Mouse (Mus musculus): ENCODE measurements around the gene Fam19a3. TPM values are rescaled to one million over a fixed set of nuclear protein-coding genes. Genes with fewer than 3 reads are reported as not detected.
"Not testable (repeated sequence)": the region's sequence is repeated elsewhere in the genome, so short reads cannot be mapped to it uniquely, and the experiment has no call there.

Gene Fam19a3
- polyA plus RNA-seq, 1 experiment, result 9.1 TPM

GRCm38 (mm10) chr3:104771460-104771859 is 10.2 kb downstream of the Fam19a3 start:
- H3K4me3 ChIP-seq (ENCODE audit: control insufficient read depth, low read depth, low read length), result no peak overlapping the region
- H3K4me1 ChIP-seq (ENCODE audit: control insufficient read depth, insufficient read depth, low read length), result no peaks in the 10 kb centered on the region
- H3K27me3 ChIP-seq (ENCODE audit: control insufficient read depth, insufficient read depth, low read length), result no peaks in the 10 kb centered on the region
- no peak overlapping the region for H3K27ac ChIP-seq (ENCODE audit: control insufficient read depth, insufficient read depth, low read depth, low read length)
- no peak for TF ChIP-seq CTCF (IDR thresholded peaks at IDR 0.05; ENCODE audit: control insufficient read depth, insufficient read depth, insufficient replicate concordance, low read depth, low read length)
- no peak for TF ChIP-seq POLR2A (IDR thresholded peaks at IDR 0.05; ENCODE audit: control insufficient read depth, low read depth, low read length)
- no peaks in the 10 kb centered on the region for H3K36me3 ChIP-seq (ENCODE audit: control insufficient read depth, insufficient read depth, low read length)

- Histone ChIP-seq H3K4me3 (ENCODE audit: control insufficient read depth, low read depth, low read length) (no peak overlapping the region), H3K36me3 (ENCODE audit: control insufficient read depth, insufficient read depth, low read length) (no peaks in the 10 kb centered on the region), H3K27me3 (ENCODE audit: control insufficient read depth, insufficient read depth, low read length) (no peaks in the 10 kb centered on the region), H3K4me1 (ENCODE audit: control insufficient read depth, insufficient read depth, low read length) (no peaks in the 10 kb centered on the region), H3K27ac (ENCODE audit: control insufficient read depth, insufficient read depth, low read depth, low read length) (no peak overlapping the region)
- no peak for TF ChIP-seq CTCF (IDR thresholded peaks at IDR 0.05; ENCODE audit: control insufficient read depth, insufficient read depth, insufficient replicate concordance, low read depth, low read length)
- no peak for TF ChIP-seq POLR2A (IDR thresholded peaks at IDR 0.05; ENCODE audit: control insufficient read depth, low read depth, low read length)
Observed at GRCm38 (mm10) chr3:104770918-104771317, 10.7 kb downstream of the Fam19a3 start.

- Histone ChIP-seq H3K4me1 (ENCODE audit: control insufficient read depth, insufficient read depth, low read length) (no peaks in the 10 kb centered on the region), H3K27ac (ENCODE audit: control insufficient read depth, insufficient read depth, low read depth, low read length) (no peak overlapping the region), H3K4me3 (ENCODE audit: control insufficient read depth, low read depth, low read length) (no peak overlapping the region), H3K27me3 (ENCODE audit: control insufficient read depth, insufficient read depth, low read length) (no peaks in the 10 kb centered on the region), H3K36me3 (ENCODE audit: control insufficient read depth, insufficient read depth, low read length) (no peaks in the 10 kb centered on the region)
- peak; percentile 46; the same call in 1 of the 2 replicates for TF ChIP-seq CTCF (IDR thresholded peaks at IDR 0.05; ENCODE audit: control insufficient read depth, insufficient read depth, insufficient replicate concordance, low read depth, low read length)
- no peak for TF ChIP-seq POLR2A (IDR thresholded peaks at IDR 0.05; ENCODE audit: control insufficient read depth, low read depth, low read length)
Observed at GRCm38 (mm10) chr3:104770035-104770434, 11.6 kb downstream of the Fam19a3 start.

GRCm38 (mm10) chr3:104769135-104769534 is 12.5 kb downstream of the Fam19a3 start:
- TF ChIP-seq POLR2A (IDR thresholded peaks at IDR 0.05; ENCODE audit: control insufficient read depth, low read depth, low read length), result no peak
- no peak for TF ChIP-seq CTCF (IDR thresholded peaks at IDR 0.05; ENCODE audit: control insufficient read depth, insufficient read depth, insufficient replicate concordance, low read depth, low read length)
- Histone ChIP-seq H3K27ac (ENCODE audit: control insufficient read depth, insufficient read depth, low read depth, low read length) (no peak overlapping the region), H3K4me3 (ENCODE audit: control insufficient read depth, low read depth, low read length) (no peak overlapping the region), H3K27me3 (ENCODE audit: control insufficient read depth, insufficient read depth, low read length) (no peaks in the 10 kb centered on the region), H3K36me3 (ENCODE audit: control insufficient read depth, insufficient read depth, low read length) (no peaks in the 10 kb centered on the region), H3K4me1 (ENCODE audit: control insufficient read depth, insufficient read depth, low read length) (no peaks in the 10 kb centered on the region)

GRCm38 (mm10) chr3:104767716-104768115 is 13.9 kb downstream of the Fam19a3 start:
- Histone ChIP-seq H3K4me1 (ENCODE audit: control insufficient read depth, insufficient read depth, low read length) (no peaks in the 10 kb centered on the region), H3K4me3 (ENCODE audit: control insufficient read depth, low read depth, low read length) (no peak overlapping the region), H3K36me3 (ENCODE audit: control insufficient read depth, insufficient read depth, low read length) (no peaks in the 10 kb centered on the region), H3K27ac (ENCODE audit: control insufficient read depth, insufficient read depth, low read depth, low read length) (no peak overlapping the region), H3K27me3 (ENCODE audit: control insufficient read depth, insufficient read depth, low read length) (no peaks in the 10 kb centered on the region)
- no peak for TF ChIP-seq CTCF (IDR thresholded peaks at IDR 0.05; ENCODE audit: control insufficient read depth, insufficient read depth, insufficient replicate concordance, low read depth, low read length)
- TF ChIP-seq POLR2A (IDR thresholded peaks at IDR 0.05; ENCODE audit: control insufficient read depth, low read depth, low read length), result no peak

GRCm38 (mm10) chr3:104767141-104767540 is 14.5 kb downstream of the Fam19a3 start:
- no peaks in the 10 kb centered on the region for H3K36me3 ChIP-seq (ENCODE audit: control insufficient read depth, insufficient read depth, low read length)
- H3K27ac ChIP-seq (ENCODE audit: control insufficient read depth, insufficient read depth, low read depth, low read length), result no peak overlapping the region
- H3K4me1 ChIP-seq (ENCODE audit: control insufficient read depth, insufficient read depth, low read length), result no peaks in the 10 kb centered on the region
- H3K4me3 ChIP-seq (ENCODE audit: control insufficient read depth, low read depth, low read length), result no peak overlapping the region
- TF ChIP-seq CTCF (IDR thresholded peaks at IDR 0.05; ENCODE audit: control insufficient read depth, insufficient read depth, insufficient replicate concordance, low read depth, low read length) (no peak), POLR2A (IDR thresholded peaks at IDR 0.05; ENCODE audit: control insufficient read depth, low read depth, low read length) (no peak)
- no peaks in the 10 kb centered on the region for H3K27me3 ChIP-seq (ENCODE audit: control insufficient read depth, insufficient read depth, low read length)

- Histone ChIP-seq H3K36me3 (ENCODE audit: control insufficient read depth, insufficient read depth, low read length) (no peaks in the 10 kb centered on the region), H3K27ac (ENCODE audit: control insufficient read depth, insufficient read depth, low read depth, low read length) (no peak overlapping the region), H3K4me1 (ENCODE audit: control insufficient read depth, insufficient read depth, low read length) (no peaks in the 10 kb centered on the region), H3K27me3 (ENCODE audit: control insufficient read depth, insufficient read depth, low read length) (no peaks in the 10 kb centered on the region), H3K4me3 (ENCODE audit: control insufficient read depth, low read depth, low read length) (no peak overlapping the region)
- no peak for TF ChIP-seq POLR2A (IDR thresholded peaks at IDR 0.05; ENCODE audit: control insufficient read depth, low read depth, low read length)
- peak; percentile 49; the same call in 1 of the 2 replicates for TF ChIP-seq CTCF (IDR thresholded peaks at IDR 0.05; ENCODE audit: control insufficient read depth, insufficient read depth, insufficient replicate concordance, low read depth, low read length)
Observed at GRCm38 (mm10) chr3:104765021-104765420, 16.6 kb downstream of the Fam19a3 start.

GRCm38 (mm10) chr3:104762103-104762863 is 19.4 kb downstream of the Fam19a3 start:
- not testable (repeated sequence) for H3K27me3 ChIP-seq (ENCODE audit: control insufficient read depth, insufficient read depth, low read length); H3K36me3 ChIP-seq (ENCODE audit: control insufficient read depth, insufficient read depth, low read length); H3K4me3 ChIP-seq (ENCODE audit: control insufficient read depth, low read depth, low read length); H3K27ac ChIP-seq (ENCODE audit: control insufficient read depth, insufficient read depth, low read depth, low read length); H3K4me1 ChIP-seq (ENCODE audit: control insufficient read depth, insufficient read depth, low read length)

Measured in testis, adult 2 months (tissue).